Mouse (Mus musculus) myocyte (in vitro differentiated cells): ENCODE results near the gene Aoc1. TPM values are rescaled to one million over a fixed set of nuclear protein-coding genes. Genes with fewer than 3 reads are reported as not detected.
"Not testable (repeated sequence)": the region's sequence is repeated elsewhere in the genome, so short reads cannot be mapped to it uniquely, and the experiment has no call there.

ENCODE experiments used
- H3K27me3 ChIP-seq: one replicate; pipeline ENCODE4 v1.6.1; 2011; ENCODE audit not compliant: control insufficient read depth, insufficient read depth, insufficient read length
- H3K36me3 ChIP-seq: one replicate; pipeline ENCODE4 v1.6.1; 2011; ENCODE audit not compliant: control insufficient read depth, insufficient read depth
- H3K4me2 ChIP-seq: one replicate; pipeline ENCODE4 v1.6.1; 2011; ENCODE audit warnings: low read depth, control low read depth
- H3K4me3 ChIP-seq: one replicate; pipeline ENCODE4 v1.5.1; 2011; ENCODE audit warnings: mild to moderate bottlenecking, control low read depth, moderate library complexity
- H3K79me2 ChIP-seq: one replicate; pipeline ENCODE4 v1.6.1; 2011; ENCODE audit not compliant: control insufficient read depth, insufficient read depth
- H3ac ChIP-seq: one replicate; pipeline ENCODE4 v1.6.1; 2011; ENCODE audit not compliant: control insufficient read depth, insufficient read length
- CEBPB ChIP-seq: IDR thresholded peaks from 2 replicates; pipeline ENCODE4 v1.6.1; 2011; ENCODE audit warnings: mild to moderate bottlenecking, moderate library complexity; ENCODE audit not compliant: poor library complexity, insufficient read depth, severe bottlenecking
- E2F4 ChIP-seq: IDR thresholded peaks from one replicate; pipeline ENCODE4 v1.6.1; 2011; ENCODE audit warnings: mild to moderate bottlenecking, control low read depth, moderate library complexity; ENCODE audit not compliant: insufficient read depth
- MAX ChIP-seq: IDR thresholded peaks from one replicate; pipeline ENCODE4 v1.6.1; 2011; ENCODE audit warnings: low read depth, mild to moderate bottlenecking, control low read depth
- MYOD1 ChIP-seq, 3 experiments: IDR thresholded peaks; one replicate each; pipeline ENCODE4 v1.6.1; 2011; ENCODE audit warnings: control low read depth in 2 of 3, low read depth in 2 of 3, mild to moderate bottlenecking in 2 of 3, moderate library complexity in 1 of 3; ENCODE audit not compliant: insufficient read length in 2 of 3, control insufficient read depth in 1 of 3
- MYOG ChIP-seq, 3 experiments: IDR thresholded peaks; one replicate each; pipeline ENCODE4 v1.6.1; 2011; ENCODE audit warnings: control low read depth in 2 of 3, low read depth in 2 of 3, mild to moderate bottlenecking in 2 of 3; ENCODE audit not compliant: insufficient read length in 2 of 3, control insufficient read depth in 1 of 3, insufficient read depth in 1 of 3
- POLR2A ChIP-seq: IDR thresholded peaks from one replicate; pipeline ENCODE4 v1.6.1; 2011; ENCODE audit warnings: low read depth, mild to moderate bottlenecking, control low read depth, moderate library complexity; ENCODE audit not compliant: insufficient read length
- POLR2AphosphoS2 ChIP-seq: IDR thresholded peaks from one replicate; pipeline ENCODE4 v1.6.1; 2011; ENCODE audit warnings: low read depth, control low read depth; ENCODE audit not compliant: insufficient read length
- REST ChIP-seq: IDR thresholded peaks from one replicate; pipeline ENCODE4 v1.6.1; 2011; ENCODE audit warnings: mild to moderate bottlenecking, control low read depth, moderate library complexity; ENCODE audit not compliant: insufficient read depth, insufficient read length
- SRF ChIP-seq: IDR thresholded peaks from one replicate; pipeline ENCODE4 v1.6.1; 2011; ENCODE audit warnings: low read depth; ENCODE audit not compliant: control insufficient read depth, insufficient read length
- TCF12 ChIP-seq: IDR thresholded peaks from one replicate; pipeline ENCODE4 v1.6.1; 2011; ENCODE audit warnings: mild to moderate bottlenecking, control low read depth; ENCODE audit not compliant: poor library complexity, insufficient read depth, severe bottlenecking
- TCF3 ChIP-seq: IDR thresholded peaks from one replicate; pipeline ENCODE4 v1.6.1; 2011; ENCODE audit warnings: low read depth, control low read depth; ENCODE audit not compliant: insufficient read length
- USF1 ChIP-seq: IDR thresholded peaks from one replicate; pipeline ENCODE4 v1.6.1; 2011; ENCODE audit warnings: low read depth, mild to moderate bottlenecking, control low read depth, moderate library complexity
- polyA plus RNA-seq: library from polyadenylated mRNA; unstranded; fragments of >200 nt; fragmentation: generic; extraction: Trizol; gene quantifications from one replicate; pipeline ENCODE4 v1.2.1, GENCODE M21; 2012; ENCODE audit warnings: missing spikeins

Aoc1 gene
- polyA plus RNA-seq, 1 experiment = not detected

GRCm38 (mm10) chr6:48896956-48897355, 24.3 kb downstream of the Aoc1 start:
- no peaks in the 10 kb centered on the region for H3K36me3 ChIP-seq
- TF ChIP-seq TCF12 (no peak), SRF (no peak), TCF3 (no peak), CEBPB (no peak), POLR2A (no peak), MYOD1 (IDR thresholded peaks at IDR 0.05; ENCODE audit: control insufficient read depth in 1 of 3, insufficient read length in 2 of 3, low read depth in 2 of 3) (no peak), USF1 (no peak), E2F4 (no peak), MYOG (IDR thresholded peaks at IDR 0.05; ENCODE audit: control insufficient read depth in 1 of 3, insufficient read depth in 1 of 3, insufficient read length in 2 of 3, low read depth in 2 of 3) (no peak), REST (no peak), POLR2AphosphoS2 (no peak), MAX (no peak)
- no peak overlapping the region for H3K4me3 ChIP-seq
- H3K4me2 ChIP-seq = no peak overlapping the region
- no peaks in the 10 kb centered on the region for H3K27me3 ChIP-seq
- H3K79me2 ChIP-seq = no peaks in the 10 kb centered on the region
- no peak overlapping the region for H3ac ChIP-seq

- not testable (repeated sequence) for H3K27me3 ChIP-seq, H3K4me2 ChIP-seq, H3ac ChIP-seq, H3K36me3 ChIP-seq, H3K79me2 ChIP-seq, H3K4me3 ChIP-seq
These were observed 28.6 kb downstream of the Aoc1 start for GRCm38 (mm10) chr6:48901316-48901715.

- H3K36me3 ChIP-seq = no peaks in the 10 kb centered on the region
- H3ac ChIP-seq = no peak overlapping the region
- no peaks in the 10 kb centered on the region for H3K27me3 ChIP-seq
- no peaks in the 10 kb centered on the region for H3K79me2 ChIP-seq
- TF ChIP-seq SRF (no peak), TCF3 (no peak), REST (no peak), MYOD1 (IDR thresholded peaks at IDR 0.05; ENCODE audit: control insufficient read depth in 1 of 3, insufficient read length in 2 of 3, low read depth in 2 of 3) (no peak), POLR2A (no peak), USF1 (no peak), E2F4 (no peak), CEBPB (no peak), POLR2AphosphoS2 (no peak)
- H3K4me3 ChIP-seq = no peak overlapping the region
- no peak overlapping the region for H3K4me2 ChIP-seq
These were observed 30.1 kb downstream of the Aoc1 start for GRCm38 (mm10) chr6:48902511-48903406.

GRCm38 (mm10) chr6:48903437-48903836, 30.7 kb downstream of the Aoc1 start:
- Histone ChIP-seq H3K4me2 (no peak overlapping the region), H3ac (no peak overlapping the region), H3K4me3 (no peak overlapping the region), H3K36me3 (no peaks in the 10 kb centered on the region), H3K27me3 (no peaks in the 10 kb centered on the region), H3K79me2 (no peaks in the 10 kb centered on the region)
- TF ChIP-seq CEBPB (no peak), REST (no peak), POLR2A (no peak), USF1 (no peak), E2F4 (no peak), MYOG (IDR thresholded peaks at IDR 0.05; ENCODE audit: control insufficient read depth in 1 of 3, insufficient read depth in 1 of 3, insufficient read length in 2 of 3, low read depth in 2 of 3) (no peak), MYOD1 (IDR thresholded peaks at IDR 0.05; ENCODE audit: control insufficient read depth in 1 of 3, insufficient read length in 2 of 3, low read depth in 2 of 3) (no peak), TCF12 (no peak), TCF3 (no peak), MAX (no peak), SRF (no peak), POLR2AphosphoS2 (no peak)

GRCm38 (mm10) chr6:48905606-48906005, 32.9 kb downstream of the Aoc1 start:
- Histone ChIP-seq H3K4me3 (no peak overlapping the region), H3ac (no peak overlapping the region), H3K27me3 (no peaks in the 10 kb centered on the region), H3K79me2 (no peaks in the 10 kb centered on the region), H3K36me3 (no peaks in the 10 kb centered on the region), H3K4me2 (no peak overlapping the region)
- TF ChIP-seq TCF12 (no peak), REST (no peak), MYOD1 (IDR thresholded peaks at IDR 0.05; ENCODE audit: control insufficient read depth in 1 of 3, insufficient read length in 2 of 3, low read depth in 2 of 3) (no peak), MYOG (IDR thresholded peaks at IDR 0.05; ENCODE audit: control insufficient read depth in 1 of 3, insufficient read depth in 1 of 3, insufficient read length in 2 of 3, low read depth in 2 of 3) (no peak), MAX (no peak), CEBPB (no peak)
